Mouse (Mus musculus): Measurements from ENCODE around the gene Gm5640. TPM values are rescaled to one million over a fixed set of nuclear protein-coding genes. Genes with fewer than 3 reads are reported as not detected.
"Not testable (repeated sequence)": the region's sequence is repeated elsewhere in the genome, so short reads cannot be mapped to it uniquely, and the experiment has no call there.

The Gm5640 gene
- polyA plus RNA-seq (2014; fragmentation: Nextera tagmentation; extraction: Ambion mirVana): 0.17 TPM in 1 of 2 replicates, not detected in the other

DNA sequence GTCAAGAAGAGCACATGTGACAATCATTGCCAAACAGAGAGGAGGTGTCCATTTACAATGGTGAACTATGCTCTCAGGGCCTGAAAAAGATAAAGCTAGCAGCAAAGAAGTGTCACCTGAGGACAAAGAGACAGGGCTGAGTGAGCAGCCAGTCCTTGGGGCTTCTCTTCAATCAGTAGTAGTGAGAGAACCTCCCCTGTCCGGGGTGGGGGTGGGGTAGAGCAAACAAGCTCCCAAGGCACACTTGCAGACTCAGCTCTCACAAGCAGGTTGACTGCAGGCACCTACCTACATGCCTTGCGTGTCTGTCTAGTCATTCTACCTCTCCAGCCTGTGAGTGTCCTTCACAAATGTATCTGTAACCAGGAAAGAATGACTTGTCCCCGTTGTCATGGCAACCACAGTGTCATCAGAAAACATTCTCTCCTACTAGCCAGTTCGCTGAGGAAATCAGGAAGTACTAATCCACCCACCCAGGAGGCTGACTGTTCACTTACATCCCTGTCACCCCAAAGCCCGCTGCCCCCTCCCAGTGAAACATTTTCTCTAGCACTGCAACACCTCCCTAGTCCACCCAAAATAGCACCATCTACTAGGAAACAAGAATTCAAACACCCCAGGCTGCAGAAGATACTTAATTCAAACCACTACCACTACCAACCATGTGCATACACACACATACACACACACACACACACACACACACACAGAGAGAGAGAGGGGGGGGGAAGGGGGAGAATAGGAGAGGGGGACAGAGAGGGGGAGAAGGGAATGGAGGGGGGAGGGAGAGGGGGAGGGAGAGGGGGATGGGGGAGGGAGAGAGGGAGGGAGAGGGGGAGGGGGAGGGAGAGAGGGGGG, at the start of gene Gm5640:
Gm5640 (minus strand) TSS at position 170 of the 858 bp plus-strand sequence.
- H3K27ac ChIP-seq (ENCODE audit: low read depth, low read length); H3K4me1 ChIP-seq (ENCODE audit: control insufficient read depth, insufficient read depth, low read length); H3K4me3 ChIP-seq (ENCODE audit: low read depth, low read length); H3K27me3 ChIP-seq (ENCODE audit: control insufficient read depth, insufficient read depth, low read length); H3K9ac ChIP-seq (ENCODE audit: low read depth, low read length); H3K36me3 ChIP-seq (ENCODE audit: control insufficient read depth, insufficient read depth, low read length); H3K9me3 ChIP-seq (replicated peaks; ENCODE audit: control insufficient read depth, low read length); ATAC-seq (replicated peaks; ENCODE audit: insufficient number of reproducible peaks, low FRiP score, low TSS enrichment); H3K4me2 ChIP-seq: not testable (repeated sequence)
- WGBS (ENCODE audit: insufficient replicate concordance): 60% methylated on average over 2 of the region's 5 CpGs

DNA sequence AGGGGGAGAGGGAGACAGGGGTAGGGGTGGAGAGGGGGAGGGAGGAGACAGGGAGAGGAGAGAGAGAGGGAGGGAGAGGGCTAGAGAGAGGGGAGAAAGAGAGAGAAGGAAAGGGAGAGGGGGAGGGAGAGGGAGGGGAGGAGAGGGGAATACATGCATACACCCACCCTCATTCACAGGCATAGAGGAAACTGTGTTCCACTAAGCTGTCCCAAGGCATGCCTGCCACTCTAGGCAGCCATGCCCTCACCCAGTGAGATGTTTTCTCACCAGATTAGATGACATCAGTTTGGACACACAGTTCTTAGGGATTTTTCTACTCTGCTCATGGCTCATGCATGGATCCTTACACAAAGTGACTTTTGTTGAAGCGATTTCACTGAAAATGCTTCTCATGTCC, 958 bp upstream of the Gm5640 start:
- not testable (repeated sequence) for H3K4me3 ChIP-seq (ENCODE audit: low read depth, low read length); H3K27ac ChIP-seq (ENCODE audit: low read depth, low read length); H3K4me1 ChIP-seq (ENCODE audit: control insufficient read depth, insufficient read depth, low read length); ATAC-seq (replicated peaks; ENCODE audit: insufficient number of reproducible peaks, low FRiP score, low TSS enrichment); H3K9me3 ChIP-seq (replicated peaks; ENCODE audit: control insufficient read depth, low read length); H3K27me3 ChIP-seq (ENCODE audit: control insufficient read depth, insufficient read depth, low read length); H3K9ac ChIP-seq (ENCODE audit: low read depth, low read length); H3K4me2 ChIP-seq; H3K36me3 ChIP-seq (ENCODE audit: control insufficient read depth, insufficient read depth, low read length)
- WGBS (ENCODE audit: insufficient replicate concordance): no CpG with 5 or more reads among the region's 1 CpGs

GRCm38 (mm10) chrX:74592379-74592778, 53.1 kb downstream of the Gm5640 start, which contains the start of gene Olfr1325:
TSS of gene Olfr1325 (plus strand) at chrX:74592679.
- Histone ChIP-seq H3K4me2 (no peak within 1 kb of the TSS), H3K9ac (ENCODE audit: low read depth, low read length) (no peak within 1 kb of the TSS), H3K9me3 (replicated peaks; ENCODE audit: control insufficient read depth, low read length) (no peaks in the 10 kb centered on the region), H3K4me3 (ENCODE audit: low read depth, low read length) (no peak within 1 kb of the TSS), H3K27me3 (ENCODE audit: control insufficient read depth, insufficient read depth, low read length) (no peaks in the 10 kb centered on the region), H3K36me3 (ENCODE audit: control insufficient read depth, insufficient read depth, low read length) (no peaks in the 10 kb centered on the region), H3K4me1 (ENCODE audit: control insufficient read depth, insufficient read depth, low read length) (no peaks in the 10 kb centered on the region), H3K27ac (ENCODE audit: low read depth, low read length) (no peak within 1 kb of the TSS)
- 79% methylated on average over 2 of the region's 2 CpGs for WGBS (ENCODE audit: insufficient replicate concordance)
- no peak for ATAC-seq (replicated peaks; ENCODE audit: insufficient number of reproducible peaks, low FRiP score, low TSS enrichment)

Other genes starting within 250 kb of the Gm5640 start
- gene G6pdx, start 216.4 kb downstream of the Gm5640 start, polyA plus RNA-seq (2014; fragmentation: Nextera tagmentation; extraction: Ambion mirVana): 25.7 and 26.6 TPM in 2 replicates
- not detected in 2 replicates for gene Gm6880, start 164.2 kb downstream of the Gm5640 start, polyA plus RNA-seq (2014; fragmentation: Nextera tagmentation; extraction: Ambion mirVana)
- not detected in 2 replicates for gene Olfr1326-ps1, start 70.7 kb downstream of the Gm5640 start, polyA plus RNA-seq (2014; fragmentation: Nextera tagmentation; extraction: Ambion mirVana)
- gene Olfr1325, start 53.0 kb downstream of the Gm5640 start, polyA plus RNA-seq (2014; fragmentation: Nextera tagmentation; extraction: Ambion mirVana): not detected in 2 replicates
- gene Gm6890, start 95.3 kb upstream of the Gm5640 start, polyA plus RNA-seq (2014; fragmentation: Nextera tagmentation; extraction: Ambion mirVana): not detected in 2 replicates
- gene Gm5936, start 191.6 kb upstream of the Gm5640 start, polyA plus RNA-seq (2014; fragmentation: Nextera tagmentation; extraction: Ambion mirVana): not detected in 2 replicates